In the genomic region with DNA sequence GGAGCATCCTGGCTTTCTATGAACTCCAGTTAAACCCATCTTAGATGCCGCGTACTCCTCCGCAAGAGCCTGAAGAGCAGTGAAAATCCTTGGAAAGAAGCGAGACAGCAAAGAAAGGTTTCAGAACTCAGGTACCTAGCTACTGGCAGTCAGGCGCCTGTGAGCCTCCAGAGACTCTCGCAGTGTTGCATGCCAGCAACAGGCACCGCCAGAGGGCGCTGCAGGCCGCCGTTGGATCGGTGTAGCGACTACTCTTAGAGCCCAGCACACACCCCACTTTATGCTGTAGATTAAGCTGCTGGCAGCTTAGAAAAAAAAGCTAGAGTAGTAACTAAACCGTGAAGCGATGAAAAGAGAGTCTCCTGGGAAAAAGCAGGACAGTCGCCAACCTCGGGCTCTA, we compare ENCODE assay signal across 8 mouse cellular contexts. TPM values are rescaled to one million over a fixed set of nuclear protein-coding genes. Genes with fewer than 3 reads are reported as not detected.
DNase-seq lines count a peak whose midpoint lies in the region; ATAC-seq and TF ChIP-seq lines count a peak whose summit lies in the region.

No protein-coding gene starts in this region.

- H3K4me1 ChIP-seq in embryonic fibroblast, embryonic 13.5 days (ENCODE audit: control insufficient read depth, insufficient read depth, low read length) = peaks cover 5% of the 10 kb centered on the region; the same call in 1 of the 2 replicates
- H3K4me1 ChIP-seq in heart, embryonic 10.5 days = peaks cover 23% of the 10 kb centered on the region
- peaks cover 12% of the 10 kb centered on the region for H3K4me1 ChIP-seq in kidney, embryonic 15.5 days

- peaks cover 10% of the 10 kb centered on the region for H3K36me3 ChIP-seq in heart, embryonic 10.5 days
- H3K36me3 ChIP-seq in kidney, embryonic 15.5 days = peaks cover 8% of the 10 kb centered on the region

- DNase-seq in 416B (ENCODE audit: low read depth) (peak; percentile 87), liver (peak; percentile 93)
- peak; percentile 64 to 68 for DNase-seq in adrenal gland, postnatal 4 days (ENCODE audit: low spot score in 2 of 2)
- DNase-seq in heart, embryonic 10.5 days (ENCODE audit: low spot score) = peak; percentile 91
- peak; percentile 67 to 77 for DNase-seq in spleen, postnatal 36 days (ENCODE audit: low spot score in 2 of 2)

- H3K4me2 ChIP-seq in kidney, embryonic 15.5 days = peak overlapping the region; percentile 45

- no peak for TF ChIP-seq POLR2A in embryonic fibroblast, embryonic 13.5 days (IDR thresholded peaks at IDR 0.05; ENCODE audit: low read depth, low read length)

- no peak overlapping the region for H3K4me3 ChIP-seq in embryonic fibroblast, embryonic 13.5 days (ENCODE audit: insufficient read depth, low read length)
- H3K4me3 ChIP-seq in heart, embryonic 10.5 days = peak overlapping the region; percentile 32; the same call in 1 of the 2 replicates
- peak overlapping the region; percentile 11; the same call in 1 of the 2 replicates for H3K4me3 ChIP-seq in kidney, embryonic 15.5 days (replicated peaks)

- H3K27me3 ChIP-seq in heart, embryonic 10.5 days (ENCODE audit: insufficient read depth, poor library complexity, severe bottlenecking) = no peaks in the 10 kb centered on the region
- H3K27me3 ChIP-seq in kidney, embryonic 15.5 days = no peaks in the 10 kb centered on the region

- WGBS in heart, embryonic 10.5 days = 6% methylated on average over 16 of the region's 16 CpGs
- WGBS in kidney, embryonic 15.5 days = 5% methylated on average over 16 of the region's 16 CpGs

- 0 out of 2 replicates have a peak, but pooled peaks have one; percentile 47 for ATAC-seq in kidney, embryonic 15.5 days (replicated peaks; ENCODE audit: low FRiP score)
- peak; percentile 61 for ATAC-seq in monocyte, adult 5-6 weeks (replicated peaks; ENCODE audit: insufficient number of reproducible peaks, low FRiP score, low TSS enrichment, poor library complexity, severe bottlenecking)

- TF ChIP-seq CTCF in embryonic fibroblast, embryonic 13.5 days (IDR thresholded peaks at IDR 0.05; ENCODE audit: borderline replicate concordance, insufficient read depth, low read length) = peak; percentile 90

- no peak overlapping the region for H3K27ac ChIP-seq in embryonic fibroblast, embryonic 13.5 days (ENCODE audit: insufficient read depth, low read length)
- no peak overlapping the region for H3K27ac ChIP-seq in heart, embryonic 10.5 days
- H3K27ac ChIP-seq in kidney, embryonic 15.5 days = no peak overlapping the region

- H3K9me3 ChIP-seq in heart, embryonic 10.5 days = no peaks in the 10 kb centered on the region
- H3K9me3 ChIP-seq in kidney, embryonic 15.5 days (replicated peaks) = no peaks in the 10 kb centered on the region

- H3K9ac ChIP-seq in kidney, embryonic 15.5 days = no peak overlapping the region

RNA-seq across cellular contexts. Expression of a gene that starts 2.3 kb away (rescaled TPM):
- 10 to 100 TPM; 14.4 to 20.4 TPM for total RNA-seq in adrenal gland, postnatal 4 days (2021)
- 20.2 and 24.6 TPM in 2 replicates for polyA plus RNA-seq in embryonic fibroblast, embryonic 13.5 days (2011; ENCODE audit: insufficient read length, low read depth, missing spikeins)
- polyA plus RNA-seq in heart, embryonic 10.5 days (2016; fragmentation: Nextera tagmentation; extraction: Ambion mirVana) = 55.1 and 78.2 TPM in 2 replicates
- polyA plus RNA-seq in kidney, embryonic 15.5 days (2015; fragmentation: Nextera tagmentation; extraction: Ambion mirVana) = 60.0 and 65.0 TPM in 2 replicates
- total RNA-seq in monocyte, adult 5-6 weeks (2017) = 8.6 to 18.2 TPM (median 17.8 TPM) in 3 replicates

RNA-seq across cellular contexts. Expression of a gene that starts 38.3 kb away (rescaled TPM):
- 1 to 10 TPM; 7.5 to 7.6 TPM for total RNA-seq in adrenal gland, postnatal 4 days (2021)
- 5.4 and 8.4 TPM in 2 replicates for polyA plus RNA-seq in embryonic fibroblast, embryonic 13.5 days (2011; ENCODE audit: insufficient read length, low read depth, missing spikeins)
- polyA plus RNA-seq in heart, embryonic 10.5 days (2016; fragmentation: Nextera tagmentation; extraction: Ambion mirVana) = 2.7 and 2.8 TPM in 2 replicates
- polyA plus RNA-seq in kidney, embryonic 15.5 days (2015; fragmentation: Nextera tagmentation; extraction: Ambion mirVana) = 3.7 and 4.9 TPM in 2 replicates
- total RNA-seq in monocyte, adult 5-6 weeks (2017) = 3.2 to 5.0 TPM (median 4.7 TPM) in 3 replicates

RNA-seq across cellular contexts. Expression of a gene that starts 38.5 kb away (rescaled TPM):
- 10 to 100 TPM; 18.1 to 20.2 TPM for total RNA-seq in adrenal gland, postnatal 4 days (2021)
- 14.5 and 15.3 TPM in 2 replicates for polyA plus RNA-seq in embryonic fibroblast, embryonic 13.5 days (2011; ENCODE audit: insufficient read length, low read depth, missing spikeins)
- 10.1 and 10.6 TPM in 2 replicates for polyA plus RNA-seq in heart, embryonic 10.5 days (2016; fragmentation: Nextera tagmentation; extraction: Ambion mirVana)
- polyA plus RNA-seq in kidney, embryonic 15.5 days (2015; fragmentation: Nextera tagmentation; extraction: Ambion mirVana) = 11.1 and 12.3 TPM in 2 replicates
- 0.75 to 4.2 TPM (median 1.2 TPM) in 3 replicates for total RNA-seq in monocyte, adult 5-6 weeks (2017)

RNA-seq across cellular contexts. Expression of a gene that starts 39.2 kb away (rescaled TPM):
- 10 to 100 TPM in 1 of 2 experiments, 1 to 10 TPM in 1; 4.9 to 18.5 TPM for total RNA-seq in adrenal gland, postnatal 4 days (2021)
- not detected in 2 replicates for polyA plus RNA-seq in embryonic fibroblast, embryonic 13.5 days (2011; ENCODE audit: insufficient read length, low read depth, missing spikeins)
- polyA plus RNA-seq in heart, embryonic 10.5 days (2016; fragmentation: Nextera tagmentation; extraction: Ambion mirVana) = 24.1 and 38.2 TPM in 2 replicates
- 66.2 and 71.2 TPM in 2 replicates for polyA plus RNA-seq in kidney, embryonic 15.5 days (2015; fragmentation: Nextera tagmentation; extraction: Ambion mirVana)
- not detected in 3 replicates for total RNA-seq in monocyte, adult 5-6 weeks (2017)

RNA-seq across cellular contexts. Expression of a gene that starts 47.8 kb away (rescaled TPM):
- total RNA-seq in adrenal gland, postnatal 4 days (2021) = 100 to 1,000 TPM in 1 of 2 experiments, 10 to 100 TPM in 1; 99.1 to 100 TPM
- polyA plus RNA-seq in embryonic fibroblast, embryonic 13.5 days (2011; ENCODE audit: insufficient read length, low read depth, missing spikeins) = 87.3 and 105 TPM in 2 replicates
- 50.5 and 61.9 TPM in 2 replicates for polyA plus RNA-seq in heart, embryonic 10.5 days (2016; fragmentation: Nextera tagmentation; extraction: Ambion mirVana)
- polyA plus RNA-seq in kidney, embryonic 15.5 days (2015; fragmentation: Nextera tagmentation; extraction: Ambion mirVana) = 66.2 and 68.1 TPM in 2 replicates
- 317 to 399 TPM (median 347 TPM) in 3 replicates for total RNA-seq in monocyte, adult 5-6 weeks (2017)
